Mouse (Mus musculus): ENCODE measurements around the gene Timm8a2.

Gene Timm8a2

DNA sequence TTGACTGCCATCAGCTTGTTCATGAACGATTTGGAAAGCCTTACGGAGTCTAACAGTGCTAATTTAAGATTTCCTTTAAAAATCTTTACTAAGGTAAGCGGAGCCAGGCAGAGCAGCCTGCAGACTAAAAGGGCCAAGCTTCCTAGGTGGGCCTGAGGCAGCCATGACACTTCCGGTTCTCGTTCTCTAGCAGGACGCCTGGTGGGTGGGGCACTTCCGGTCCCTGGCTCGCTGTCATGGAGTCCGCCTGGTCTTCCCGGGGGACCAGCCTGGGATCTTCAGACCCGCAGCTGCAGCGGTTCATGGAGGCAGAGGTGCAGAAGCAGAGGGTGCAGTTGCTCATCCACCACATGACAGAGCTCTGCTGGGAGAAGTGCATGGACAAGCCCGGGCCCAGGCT lies at the start of gene Timm8a2:
Gene Timm8a2 (plus strand): TSS at position 224 of the 400 bp plus-strand sequence.
- DNase-seq (ENCODE audit: low spot score) = no peak

DNA sequence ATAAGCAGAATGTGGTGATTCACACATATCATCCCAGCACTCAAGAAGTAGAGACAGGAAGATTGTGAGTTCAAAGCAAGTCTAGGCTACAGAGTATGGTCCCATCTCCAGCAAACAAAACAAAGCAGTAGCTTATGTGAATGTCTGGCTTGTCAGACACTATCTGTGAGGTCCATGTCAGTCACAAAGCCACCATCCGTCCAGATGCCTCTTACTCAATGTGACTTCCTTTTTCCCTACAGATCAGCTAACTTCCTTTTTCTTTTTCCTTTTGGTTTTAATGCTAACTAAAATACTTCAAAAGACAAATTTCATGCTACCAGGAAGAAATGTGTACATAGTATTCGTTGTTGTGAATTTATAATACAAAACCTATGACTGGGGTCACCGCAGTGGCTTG lies 49.0 kb upstream of the Timm8a2 start:
- DNase-seq (ENCODE audit: low spot score) = no peak

DNA sequence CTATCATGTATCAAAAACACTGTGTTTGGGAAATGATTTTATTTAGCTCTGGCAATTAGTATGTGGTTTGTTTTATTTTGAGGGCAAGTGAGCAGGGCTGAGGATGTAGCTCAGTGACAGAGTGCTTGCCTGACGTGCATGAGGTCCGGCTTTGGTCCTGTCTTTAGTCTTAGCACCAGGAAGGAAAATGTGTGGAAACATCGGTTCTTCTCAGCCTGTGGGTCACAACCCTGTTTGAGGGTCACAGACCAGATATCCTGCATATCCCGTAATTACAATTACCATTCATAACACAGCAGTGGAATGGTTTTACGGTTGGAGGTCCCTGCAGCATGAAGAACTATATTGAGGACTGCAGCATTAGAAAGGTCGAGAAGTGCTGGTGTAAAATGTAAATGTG lies 48.4 kb upstream of the Timm8a2 start:
- no peak for DNase-seq (ENCODE audit: low spot score)

DNA sequence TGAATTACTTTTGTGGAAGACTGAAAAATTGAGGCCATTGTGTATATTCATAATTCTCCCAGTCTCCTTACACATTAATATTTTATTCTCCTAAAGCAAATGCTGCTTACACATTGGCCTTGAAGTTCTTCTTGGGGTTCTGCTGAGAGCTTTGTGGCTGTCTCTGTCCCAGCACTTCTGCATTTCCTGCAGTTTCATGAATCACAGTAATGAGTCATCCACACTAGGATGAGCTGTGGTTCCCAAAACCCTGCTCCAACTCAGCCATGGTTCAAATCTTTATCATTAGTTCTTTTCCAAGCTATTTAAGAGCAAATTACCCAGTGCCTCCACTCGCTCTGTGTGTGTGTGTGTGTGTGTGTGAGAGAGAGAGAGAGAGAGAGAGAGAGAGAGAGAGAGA lies 47.2 kb upstream of the Timm8a2 start:
- no peak for DNase-seq (ENCODE audit: low spot score)

DNA sequence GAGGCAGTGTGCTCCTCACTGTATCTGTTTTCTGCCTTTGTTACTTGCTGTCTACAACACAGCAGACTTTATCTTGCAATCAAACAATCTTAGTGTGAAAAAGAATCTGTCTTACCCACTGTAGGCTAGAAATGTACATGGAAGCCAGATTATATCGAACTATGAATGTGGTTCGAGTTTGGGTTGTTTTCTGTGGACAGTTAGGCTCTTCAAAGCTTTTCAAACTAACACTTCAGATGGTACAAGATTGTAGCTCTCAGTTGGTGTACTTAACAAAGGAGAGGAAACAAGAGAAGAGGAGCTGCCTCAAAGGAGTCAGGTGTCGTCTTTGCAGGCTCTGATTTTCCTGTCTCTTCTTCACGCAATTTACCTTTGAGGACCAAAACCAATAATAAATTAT lies 46.8 kb upstream of the Timm8a2 start:
- no peak for DNase-seq (ENCODE audit: low spot score)

DNA sequence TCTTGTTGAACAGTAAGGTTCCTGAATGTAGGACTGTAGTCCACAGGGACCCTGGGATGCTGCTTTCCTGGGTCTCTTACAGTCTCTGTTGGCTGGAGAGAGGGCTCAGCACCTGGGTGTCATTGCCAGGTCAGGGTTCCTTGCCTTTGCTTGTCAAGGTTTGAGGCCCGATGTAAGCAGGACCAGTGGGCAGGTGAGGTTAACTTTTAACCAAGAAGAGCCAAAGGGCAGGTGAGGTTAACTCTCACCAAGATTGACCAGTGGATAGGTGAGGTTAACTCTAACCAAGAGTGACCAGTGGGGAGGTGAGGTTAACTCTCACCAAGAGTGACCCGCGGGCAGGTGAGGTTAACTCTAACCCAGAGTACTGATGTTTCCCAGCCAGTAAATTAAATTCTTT lies 45.1 kb upstream of the Timm8a2 start:
- no peak for DNase-seq (ENCODE audit: low spot score)

DNA sequence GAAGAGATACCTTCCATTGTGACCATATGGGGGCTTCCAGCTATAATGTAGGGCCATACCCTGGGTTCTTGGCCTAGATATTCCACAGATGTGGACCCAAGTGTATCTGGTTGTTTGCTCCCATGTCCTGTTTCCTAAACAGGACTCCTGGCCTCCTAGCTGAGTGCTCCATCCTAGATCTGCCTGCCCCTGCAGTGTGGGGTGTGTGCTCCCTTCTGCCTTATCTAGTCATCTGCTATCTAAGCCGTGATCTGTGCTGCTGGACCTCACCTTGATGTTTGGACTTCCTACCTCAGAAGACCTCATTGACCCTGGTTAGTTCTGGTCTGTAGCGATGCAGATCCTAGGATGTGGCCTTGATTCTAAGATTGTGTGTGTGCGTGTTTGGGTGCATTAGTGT lies 44.6 kb upstream of the Timm8a2 start:
- no peak for DNase-seq (ENCODE audit: low spot score)

DNA sequence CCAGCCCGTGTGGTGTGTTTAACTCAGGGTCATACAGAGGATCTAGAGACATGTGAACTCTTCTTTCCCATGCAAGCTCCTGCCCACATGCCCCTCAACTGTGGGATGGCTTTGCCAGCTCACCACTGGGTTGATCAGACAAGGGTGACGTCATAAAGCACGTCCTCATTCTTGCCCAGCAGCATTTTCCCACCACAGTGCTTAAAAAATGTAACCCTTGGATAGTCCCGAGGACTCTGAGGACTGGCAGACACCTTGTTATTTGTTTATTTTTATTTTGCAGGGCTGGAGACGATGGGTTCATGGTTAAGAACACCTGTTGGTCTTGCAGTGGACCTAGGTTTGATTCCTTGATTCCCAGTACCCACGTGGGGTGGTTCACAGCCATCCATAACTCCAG lies 43.6 kb upstream of the Timm8a2 start:
- no peak for DNase-seq (ENCODE audit: low spot score)

DNA sequence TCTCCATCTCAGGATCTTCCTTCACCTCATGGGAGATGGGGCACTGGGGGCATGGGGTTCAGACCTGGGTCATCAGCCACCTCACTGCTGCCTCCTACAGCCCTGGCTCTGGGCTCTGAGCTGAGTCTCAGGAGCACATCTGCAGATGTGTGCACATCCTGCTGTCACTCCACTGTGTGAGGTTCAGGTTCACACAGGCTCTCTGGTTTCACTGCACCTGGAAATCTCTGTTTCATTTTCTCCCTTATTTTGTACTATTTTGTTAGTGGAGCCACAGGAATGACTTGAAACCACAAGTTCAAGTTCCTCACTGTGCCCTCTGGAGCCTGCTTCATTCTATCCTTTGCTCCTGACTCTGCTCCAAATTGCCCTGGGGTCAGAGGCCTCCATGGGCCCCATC lies 42.6 kb upstream of the Timm8a2 start:
- DNase-seq (ENCODE audit: low spot score) = no peak

DNA sequence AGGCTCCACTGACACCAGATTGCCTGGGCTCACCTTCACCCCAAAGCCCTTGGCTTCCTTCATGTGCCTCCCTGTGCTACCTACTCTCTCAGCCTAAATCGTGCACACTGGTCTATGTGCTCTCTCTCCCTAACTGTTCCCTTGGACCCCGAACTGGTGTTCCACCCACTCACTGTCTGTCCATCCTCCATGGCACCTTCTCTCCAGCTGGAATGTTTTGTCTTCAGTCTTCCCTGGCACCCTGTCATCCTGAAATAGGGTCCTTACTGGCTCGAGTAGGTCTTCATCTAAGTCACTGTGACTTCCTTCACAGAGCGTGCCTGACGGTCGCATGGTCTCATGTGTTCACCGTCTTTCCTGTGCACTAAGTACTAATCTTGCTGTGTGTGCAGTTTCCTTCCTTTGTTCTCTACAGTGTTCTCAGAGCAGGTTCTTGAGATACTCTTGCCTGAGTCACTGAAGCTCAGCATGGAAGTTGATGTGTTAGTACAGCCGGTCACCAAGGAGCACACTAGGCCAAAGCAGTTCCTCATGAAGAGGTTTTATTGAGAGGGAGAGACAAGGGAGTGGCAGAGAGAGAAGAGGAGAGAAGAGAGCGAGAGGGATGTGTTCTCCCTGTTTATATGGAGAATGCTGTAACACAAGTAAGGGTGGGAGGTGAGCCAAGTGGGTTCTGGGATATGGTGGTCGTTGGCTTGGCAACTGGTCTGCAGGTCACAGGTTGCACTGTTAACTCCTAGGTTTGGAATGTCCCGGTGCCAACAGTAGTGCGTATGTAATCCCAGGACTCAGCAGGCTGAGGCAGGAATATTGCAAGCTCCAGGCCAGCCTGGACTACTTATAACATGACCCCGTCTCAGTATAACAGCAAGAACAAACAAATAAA lies 41.8 kb upstream of the Timm8a2 start:
- no peak for DNase-seq (ENCODE audit: low spot score)

DNA sequence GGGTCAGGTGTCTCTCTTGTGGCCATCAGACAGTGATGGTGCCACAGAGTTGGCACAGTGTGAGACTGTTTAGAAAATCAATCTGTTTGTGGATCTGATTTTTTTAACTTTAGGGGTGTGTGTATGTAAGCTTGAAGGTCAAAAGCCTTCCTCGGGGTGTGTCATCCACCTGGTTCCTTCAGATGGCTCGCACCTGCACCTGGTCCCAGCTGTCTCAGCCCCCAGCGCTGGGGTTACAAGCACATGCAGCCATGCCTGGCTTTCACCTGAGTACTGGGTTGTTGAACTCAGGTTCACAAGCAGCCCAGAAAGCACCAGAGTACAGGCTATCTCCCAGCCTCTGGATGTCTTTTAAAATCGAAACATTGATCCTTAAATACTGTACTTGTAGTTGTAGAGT lies 40.9 kb upstream of the Timm8a2 start:
- no peak for DNase-seq (ENCODE audit: low spot score)

DNA sequence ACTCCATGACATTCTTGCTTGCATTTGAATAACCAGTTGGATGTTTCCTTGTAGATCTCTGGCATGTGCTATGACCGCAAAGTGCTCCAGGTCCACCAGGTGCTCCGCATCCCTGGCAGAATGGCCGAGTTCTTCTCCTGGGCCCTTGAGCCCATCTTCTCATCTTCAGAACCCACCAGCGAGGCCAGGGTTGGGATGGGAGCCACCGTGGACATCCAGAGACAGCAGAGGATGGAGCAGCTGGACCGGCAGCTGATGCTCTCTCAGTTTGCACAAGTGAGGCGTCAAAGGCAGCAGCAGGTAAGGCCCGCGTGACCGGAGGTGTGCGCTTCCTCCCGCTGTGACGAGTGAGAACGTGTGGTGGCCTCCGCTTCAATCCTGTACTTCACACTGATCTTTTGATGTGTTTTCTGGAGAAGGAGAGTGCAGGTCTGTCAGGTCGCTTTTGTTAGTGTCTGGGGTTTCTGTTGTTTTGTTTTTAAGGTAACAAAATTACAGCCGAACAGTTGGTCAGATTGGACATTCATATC lies 40.2 kb upstream of the Timm8a2 start:
- no peak for DNase-seq (ENCODE audit: low spot score)

DNA sequence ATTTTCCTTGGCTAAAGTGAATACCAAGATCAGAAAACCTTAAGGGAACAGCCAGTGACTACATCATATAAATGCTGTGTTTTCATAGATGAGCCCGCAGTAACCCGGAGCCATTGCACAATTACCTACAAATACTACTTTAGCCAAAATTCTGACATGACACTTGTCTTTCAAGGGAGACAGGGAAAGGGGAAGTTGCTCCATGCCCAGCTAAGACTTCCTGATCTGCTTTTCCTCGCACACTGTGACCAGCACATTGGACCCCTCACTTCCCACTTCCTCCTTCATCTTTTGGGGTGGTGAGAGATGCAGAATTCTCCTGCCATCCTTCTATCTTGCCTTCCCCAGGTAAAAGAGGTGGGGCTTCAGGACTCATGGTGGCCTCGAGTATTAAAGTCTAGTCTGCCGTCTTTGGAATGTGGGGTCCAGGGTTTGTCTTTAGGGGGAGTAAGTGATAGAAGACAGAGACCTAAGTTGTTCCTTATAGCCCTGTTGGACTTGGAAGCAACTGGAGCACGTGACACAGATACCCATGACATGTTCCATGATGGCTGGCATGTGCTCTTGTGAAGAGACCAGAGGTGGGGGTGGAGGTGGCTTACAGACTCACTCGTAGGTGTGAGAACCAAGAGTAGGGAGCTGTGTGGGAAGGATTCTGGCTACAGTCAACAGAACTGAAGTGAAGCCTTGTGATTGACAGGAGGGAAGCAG lies 39.5 kb upstream of the Timm8a2 start:
- no peak for DNase-seq (ENCODE audit: low spot score)

DNA sequence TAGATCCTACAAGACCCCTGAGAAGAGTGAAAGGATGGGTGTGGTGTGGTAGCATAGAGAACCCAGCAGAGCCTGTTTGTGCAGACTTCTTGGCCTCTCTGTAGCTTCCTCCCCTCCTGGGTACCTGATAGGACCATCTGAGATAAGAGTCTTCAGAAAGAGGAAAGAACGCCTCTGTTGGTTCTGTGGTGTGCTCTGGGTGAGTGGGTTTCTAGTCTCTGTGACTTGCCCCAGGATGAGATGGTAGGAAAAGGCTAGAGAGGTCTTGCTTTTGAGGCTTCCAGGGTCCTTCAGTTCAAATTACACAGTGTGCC lies 39.0 kb upstream of the Timm8a2 start:
- no peak for DNase-seq (ENCODE audit: low spot score)

DNA sequence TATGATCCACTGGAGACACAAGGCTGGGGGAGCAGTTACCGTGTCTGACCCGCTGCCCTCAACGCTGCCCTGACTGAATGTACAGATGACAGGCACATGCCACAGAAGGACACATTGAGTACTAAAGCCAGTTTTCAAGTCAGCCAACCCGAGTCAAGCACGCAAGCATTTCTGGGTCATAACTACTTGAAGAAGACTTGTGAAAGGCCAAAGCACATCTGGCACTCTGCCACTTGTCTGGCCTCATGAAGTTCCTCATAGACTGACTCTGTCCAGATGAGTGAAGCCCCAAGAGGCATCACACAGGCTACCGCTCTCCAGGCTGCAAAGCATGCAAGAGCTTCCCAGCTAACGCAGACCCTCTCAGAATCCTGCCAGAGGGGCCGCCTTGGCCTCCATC lies 37.7 kb upstream of the Timm8a2 start:
- DNase-seq (ENCODE audit: low spot score) = no peak

DNA sequence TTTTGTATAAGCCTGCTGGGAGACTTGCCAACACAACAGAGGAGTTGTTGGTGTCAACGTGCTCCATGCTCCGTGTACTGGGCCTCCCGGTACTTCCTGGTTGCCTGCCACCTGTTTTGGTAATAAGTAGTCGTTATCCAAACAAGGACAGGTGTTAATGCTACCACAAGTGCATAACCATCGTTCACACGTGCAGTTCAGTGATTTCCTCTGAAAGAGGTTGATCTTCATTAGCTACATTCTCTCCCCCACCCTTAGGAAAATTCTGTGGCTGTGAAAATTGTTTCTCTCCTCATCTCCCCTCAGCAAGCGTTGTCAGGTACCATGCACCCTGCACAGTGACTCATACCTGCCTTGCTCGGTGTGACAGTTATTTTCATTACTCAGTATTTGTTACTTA lies 35.0 kb upstream of the Timm8a2 start:
- no peak for DNase-seq (ENCODE audit: low spot score)

DNA sequence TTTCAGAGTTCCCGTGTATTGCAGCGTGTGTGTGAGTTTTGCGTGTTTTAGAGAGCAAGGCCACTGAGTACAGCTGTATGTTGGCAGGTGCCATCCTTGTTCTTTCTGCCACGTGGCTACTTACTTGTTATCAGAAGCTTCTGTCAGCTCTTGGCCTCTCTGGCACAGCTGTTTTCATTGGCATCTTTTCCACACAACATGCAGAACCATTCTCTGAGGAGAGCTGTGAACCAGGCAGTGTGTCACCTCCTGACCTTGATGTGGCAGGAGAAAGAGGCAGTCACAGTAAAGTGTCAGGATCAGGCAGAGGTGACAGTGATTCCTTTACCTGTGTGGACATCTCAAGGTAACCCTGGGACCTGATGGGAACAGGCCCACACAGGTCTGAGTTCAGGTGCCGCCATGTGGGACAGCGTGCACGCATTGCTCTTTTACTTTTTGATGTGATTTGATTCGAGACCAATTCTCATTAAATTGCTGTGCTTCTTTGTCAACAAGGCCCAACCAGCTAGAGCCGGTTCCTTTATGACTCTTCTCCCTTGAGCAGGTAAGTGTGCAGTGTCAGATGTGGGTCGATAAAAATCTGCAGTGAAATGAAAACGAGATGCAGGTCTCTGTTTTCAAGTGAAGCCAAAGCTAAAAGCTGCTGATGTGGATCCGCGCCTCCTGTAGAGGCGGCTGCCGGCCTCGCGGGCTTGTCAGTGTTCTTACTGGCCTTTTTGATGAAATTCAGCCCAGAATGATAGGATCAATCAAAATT lies 33.9 kb upstream of the Timm8a2 start:
- no peak for DNase-seq (ENCODE audit: low spot score)

DNA sequence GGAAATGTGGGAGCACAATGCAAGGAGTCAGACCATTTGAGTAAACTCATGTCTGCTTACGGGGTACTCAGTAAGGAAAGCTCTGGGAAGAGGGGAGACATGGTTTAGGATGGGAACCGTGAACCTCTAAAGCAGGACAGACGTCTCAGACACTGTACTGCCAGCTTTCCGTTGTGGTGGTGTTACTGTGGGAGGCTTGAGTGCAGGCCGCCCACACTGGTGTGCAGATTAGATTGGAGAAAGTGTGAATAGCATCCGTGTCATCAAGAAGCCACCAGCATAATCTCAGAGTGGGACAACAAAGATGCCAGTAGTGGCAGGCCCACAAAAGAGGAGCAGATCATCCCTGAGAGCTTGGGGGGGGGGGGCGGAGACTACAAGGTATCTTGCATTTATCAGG lies 32.2 kb upstream of the Timm8a2 start:
- DNase-seq (ENCODE audit: low spot score) = no peak

DNA sequence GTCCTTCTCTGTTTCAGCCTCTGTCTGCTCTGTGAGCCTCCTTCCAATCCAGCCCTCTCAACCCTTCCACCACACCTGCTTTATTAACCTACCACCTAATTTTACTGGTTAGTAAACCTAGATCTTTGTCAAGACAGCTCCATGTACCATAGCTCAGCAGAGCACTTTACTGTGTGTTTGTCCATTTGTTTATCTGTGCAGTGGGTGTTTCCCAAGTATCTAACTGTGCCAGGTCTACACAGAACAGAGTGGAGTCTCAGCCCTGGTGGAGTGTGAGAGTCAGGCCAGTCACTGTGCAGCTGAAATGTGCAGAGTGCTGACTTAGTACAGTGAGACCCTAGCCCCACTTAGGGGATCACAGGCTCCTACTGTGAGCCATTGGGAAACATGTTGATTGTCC lies 30.7 kb upstream of the Timm8a2 start:
- DNase-seq (ENCODE audit: low spot score) = no peak

DNA sequence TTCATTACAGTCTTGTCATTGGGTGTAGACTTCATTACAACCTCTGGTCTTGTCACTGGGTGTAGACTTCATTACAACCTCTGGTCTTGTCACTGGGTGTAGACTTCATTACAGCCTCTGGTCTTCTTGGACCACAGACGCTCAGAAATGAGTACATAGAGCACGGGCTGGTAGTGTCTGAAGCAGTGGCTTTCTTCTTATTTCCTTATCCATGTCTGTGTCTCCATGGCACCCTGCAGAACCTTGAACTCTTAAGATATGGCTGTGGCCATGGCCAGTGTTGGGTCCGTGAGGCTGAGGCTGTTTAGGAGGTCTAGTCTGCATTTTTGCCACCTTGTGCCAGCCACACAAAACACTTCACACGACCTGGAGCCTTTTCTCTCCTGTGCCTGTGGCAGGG lies 26.2 kb upstream of the Timm8a2 start:
- DNase-seq (ENCODE audit: low spot score) = no peak

DNA sequence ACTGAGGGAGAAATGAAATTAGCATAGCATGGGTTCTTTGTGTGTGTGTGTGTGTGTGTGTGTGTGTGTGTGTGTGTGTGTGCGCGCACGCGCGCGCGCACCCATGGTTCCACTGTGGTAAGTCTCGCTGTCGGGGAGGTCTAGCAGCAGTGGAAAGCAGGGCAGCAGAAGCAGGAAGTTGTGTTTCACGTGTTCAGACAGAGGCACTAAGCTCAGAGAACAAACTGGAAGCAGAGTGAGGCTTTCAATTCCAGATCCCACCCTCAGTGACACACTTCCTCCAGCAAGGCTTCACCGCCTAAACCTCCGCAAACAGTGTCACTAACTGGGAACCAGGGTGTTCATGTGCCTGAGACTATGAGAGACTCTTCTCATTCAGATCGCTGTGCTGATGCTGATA lies 25.0 kb upstream of the Timm8a2 start:
- DNase-seq (ENCODE audit: low spot score) = no peak

DNA sequence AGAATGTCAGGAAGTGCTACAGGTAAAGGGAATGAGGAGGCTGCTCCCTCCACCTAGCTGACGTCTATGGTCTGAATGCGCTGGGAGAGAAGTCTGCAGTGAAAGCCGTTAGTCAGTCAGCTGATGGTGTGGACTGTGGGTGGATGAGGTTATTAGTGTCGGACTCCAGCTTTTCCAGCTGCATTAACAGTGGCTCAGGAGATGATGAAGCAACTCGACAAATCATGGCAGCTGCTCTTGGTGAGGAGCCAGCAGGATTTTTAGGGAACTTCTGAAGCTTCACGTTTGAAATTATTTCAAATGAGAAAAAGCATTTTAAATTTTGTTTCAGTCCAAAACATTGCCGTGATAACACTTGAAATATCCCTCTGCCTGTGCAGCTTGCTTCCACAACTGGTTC lies 24.2 kb upstream of the Timm8a2 start:
- DNase-seq (ENCODE audit: low spot score) = no peak

DNA sequence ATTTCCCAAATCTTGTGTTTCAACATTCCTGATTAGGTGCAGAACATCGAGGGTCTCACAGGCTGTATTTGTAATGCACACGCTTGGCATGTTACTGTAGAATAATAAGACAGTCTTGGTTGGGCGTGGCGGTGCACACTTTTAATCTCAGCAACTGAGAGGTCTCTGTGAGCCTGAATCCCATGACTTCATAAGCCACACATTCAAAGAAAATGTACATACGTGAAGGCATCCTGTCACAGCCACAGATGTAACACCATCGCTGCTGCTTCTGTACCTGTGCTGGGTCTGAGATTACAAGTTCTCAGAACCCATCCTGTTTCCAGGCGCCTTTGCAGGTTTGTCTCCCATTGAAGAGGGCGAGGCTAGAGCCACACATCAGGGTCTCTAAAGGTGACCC lies 22.7 kb upstream of the Timm8a2 start:
- DNase-seq (ENCODE audit: low spot score) = no peak
